In genomic region chr7:25452103-25452502, GRCm38 (mm10) we compare ENCODE assay signal across 30 mouse cellular contexts. TPM values are rescaled to one million over a fixed set of nuclear protein-coding genes. Genes with fewer than 3 reads are reported as not detected.
A peak's percentile ranks its signal among the peaks of the same experiment; 100 is the strongest.
DNase-seq lines count a peak whose midpoint lies in the region; TF ChIP-seq lines count a peak whose summit lies in the region.
"Had no signal": no experiment of that assay in that cellular context is flagged by ENCODE, and none has a peak within 500 bp of the region (broad histone marks: within the 10 kb centered on the region; RNA-seq: fewer than 3 reads in every experiment).

No protein-coding gene starts in this region.

- H3ac ChIP-seq in C2C12 (ENCODE audit: control insufficient read depth, insufficient read length, low read depth) = no peak overlapping the region

- peaks cover 7% of the 10 kb centered on the region for H3K27me3 ChIP-seq in C2C12 (ENCODE audit: control insufficient read depth, insufficient read depth, insufficient read length)
- H3K27me3 ChIP-seq: embryonic facial prominence, embryonic 13.5 days; forebrain, embryonic 12.5 days; neural tube, embryonic 12.5 days; stomach, embryonic 15.5 days had no signal

- H3K4me3 ChIP-seq in C2C12 (ENCODE audit: insufficient read depth, poor library complexity, severe bottlenecking) = no peak overlapping the region
- H3K4me3 ChIP-seq: embryonic facial prominence, embryonic 13.5 days; erythroblast, embryonic 14.5 days; forebrain, embryonic 12.5 days; heart, embryonic 10.5 days; limb, embryonic 10.5 days; neural tube, embryonic 12.5 days; stomach, embryonic 15.5 days had no signal

- no peaks in the 10 kb centered on the region for H3K36me3 ChIP-seq in C2C12 (ENCODE audit: control insufficient read depth, insufficient read depth)
- H3K36me3 ChIP-seq: embryonic facial prominence, embryonic 13.5 days; forebrain, embryonic 12.5 days; heart, embryonic 10.5 days; limb, embryonic 10.5 days; neural tube, embryonic 12.5 days; stomach, embryonic 15.5 days had no signal

- TF ChIP-seq CTCF in C2C12 (IDR thresholded peaks at IDR 0.05; ENCODE audit: control insufficient read depth, insufficient read depth, insufficient read length) = no peak

- H3K79me2 ChIP-seq in C2C12 (ENCODE audit: control insufficient read depth, insufficient read depth) = no peaks in the 10 kb centered on the region

- peak; percentile 5 for DNase-seq in Muller cell, postnatal 12 days (ENCODE audit: inconsistent ontology term)
- peak; percentile 78 for DNase-seq in kidney, adult 9 months
- DNase-seq in kidney, postnatal 36 days = peak; percentile 66 to 71
- DNase-seq in gastrocnemius, adult 18-20 months (ENCODE audit: low spot score) = no peak
- no peak for DNase-seq in retina, embryonic 14.5 days (ENCODE audit: low spot score)
- no peak for DNase-seq in right cerebral cortex, postnatal 36 days (ENCODE audit: low spot score in 2 of 2)
- DNase-seq: adrenal gland, postnatal 14 days; B cell, adult 2 months; cerebellum, adult 8-10 months; cerebellum, postnatal 36 days; embryo, embryonic 11 days; liver, postnatal 0 days; right cerebral cortex, postnatal 4 days; thymus, postnatal 25 days had no signal

- H3K79me3 ChIP-seq in C2C12 (ENCODE audit: low read depth) = no peaks in the 10 kb centered on the region

TF ChIP-seq in C2C12, 6 proteins besides CTCF, POLR2A, EP300 and RAD21:
- peak; percentile 89 for TF ChIP-seq MYOD1 (IDR thresholded peaks at IDR 0.05; ENCODE audit: control insufficient read depth, insufficient read length, low read depth)
- no peak for TF ChIP-seq MAX (IDR thresholded peaks at IDR 0.05)

RNA-seq across cellular contexts. Expression of gene Ceacam1, which starts 25.3 kb away (rescaled TPM):
- 0.06 TPM for polyA plus RNA-seq in C2C12 (2012; fragmentation: generic; extraction: Trizol)
- total RNA-seq in gastrocnemius, adult 18-20 months (2021) = 1 to 10 TPM; 2.7 to 4.4 TPM

RNA-seq across cellular contexts. Expression of gene Cxcl17, which starts 39.4 kb away (rescaled TPM):
- not detected for polyA plus RNA-seq in C2C12 (2012; fragmentation: generic; extraction: Trizol)
- total RNA-seq in gastrocnemius, adult 18-20 months (2021) = not detected
- total RNA-seq: adrenal gland, postnatal 14 days; gastrocnemius, adult 8-10 months; granulocyte monocyte progenitor cell, adult 5-6 weeks; layer of hippocampus, adult 18-20 months; layer of hippocampus, postnatal 14 days; left cerebral cortex, adult 8-10 months; monocyte, adult 5-6 weeks had no signal
- polyA plus RNA-seq: embryonic facial prominence, embryonic 13.5 days; erythroblast, embryonic 14.5 days; hindbrain, embryonic 11.5 days; liver, postnatal 0 days; macrophage had no signal

RNA-seq across cellular contexts. Expression of gene Lipe, which starts 53.6 kb away (rescaled TPM):
- 3.0 TPM for polyA plus RNA-seq in C2C12 (2012; fragmentation: generic; extraction: Trizol)
- 10 to 100 TPM; 21.3 to 22.7 TPM for total RNA-seq in gastrocnemius, adult 18-20 months (2021)

Comparison
In these comparisons a context has a peak if more than half of its experiments do, and no peak if none do; other contexts are left out.
1. DNase-seq: peak in Muller cell, postnatal 12 days (single experiment), kidney, adult 9 months (single experiment) and kidney, postnatal 36 days (2 of 2); none in gastrocnemius, adult 18-20 months (single experiment), retina, embryonic 14.5 days (single experiment) and right cerebral cortex, postnatal 36 days (0 of 2).